Mouse (Mus musculus) granulocyte monocyte progenitor cell, adult 5-6 weeks (primary cell): ENCODE results near the gene Rpl4. TPM values are rescaled to one million over a fixed set of nuclear protein-coding genes. Genes with fewer than 3 reads are reported as not detected.

Source experiments
- total RNA-seq, 2 experiments: library from RNA; stranded (forward) in 1 of 2; stranded (reverse) in 1 of 2; fragments of 200-712, 200-1000 nt in 1 of 2; fragments of >200 nt in 1 of 2; fragmentation: Nextera tagmentation in 1 of 2; gene quantifications; 2 replicates each; pipeline ENCODE4 v1.2.3; 2014 to 2017

The Rpl4 gene
- total RNA-seq, 2 experiments from 2014 or later: 3,177 to 3,220 TPM

Other genes starting within 250 kb of the Rpl4 start
- 0.56 and 1.4 TPM in 2 replicates for gene Smad6, start 151.3 kb upstream of the Rpl4 start, total RNA-seq (2014; fragmentation: Nextera tagmentation)
- gene Smad6, start 151.3 kb upstream of the Rpl4 start, total RNA-seq (2017): 1.3 and 1.7 TPM in 2 replicates
- gene Lctl, start 56.2 kb upstream of the Rpl4 start, total RNA-seq (2014; fragmentation: Nextera tagmentation): not detected in 2 replicates
- gene Lctl, start 56.2 kb upstream of the Rpl4 start, total RNA-seq (2017): 0.15 and 0.39 TPM in 2 replicates
- gene Zwilch, start 271 bp upstream of the Rpl4 start, total RNA-seq (2014; fragmentation: Nextera tagmentation): 61.4 and 63.4 TPM in 2 replicates
- 98.1 and 118 TPM in 2 replicates for gene Zwilch, start 271 bp upstream of the Rpl4 start, total RNA-seq (2017)
- 27.6 and 29.8 TPM in 2 replicates for gene Snapc5, start 5.9 kb downstream of the Rpl4 start, total RNA-seq (2014; fragmentation: Nextera tagmentation)
- 43.3 and 52.1 TPM in 2 replicates for gene Snapc5, start 5.9 kb downstream of the Rpl4 start, total RNA-seq (2017)
- 1.6 TPM in 1 of 2 replicates, not detected in the other for gene Uchl4, start 61.8 kb downstream of the Rpl4 start, total RNA-seq (2014; fragmentation: Nextera tagmentation)
- gene Uchl4, start 61.8 kb downstream of the Rpl4 start, total RNA-seq (2017): 0.67 and 1.3 TPM in 2 replicates
- gene Map2k1, start 80.3 kb downstream of the Rpl4 start, total RNA-seq (2014; fragmentation: Nextera tagmentation): 24.8 and 45.6 TPM in 2 replicates
- 55.0 and 56.5 TPM in 2 replicates for gene Map2k1, start 80.3 kb downstream of the Rpl4 start, total RNA-seq (2017)
- 233 and 243 TPM in 2 replicates for gene Tipin, start 108.2 kb downstream of the Rpl4 start, total RNA-seq (2014; fragmentation: Nextera tagmentation)
- gene Tipin, start 108.2 kb downstream of the Rpl4 start, total RNA-seq (2017): 318 and 327 TPM in 2 replicates
- gene Dis3l, start 167.9 kb downstream of the Rpl4 start, total RNA-seq (2014; fragmentation: Nextera tagmentation): 13.6 and 16.7 TPM in 2 replicates
- 17.3 and 18.1 TPM in 2 replicates for gene Dis3l, start 167.9 kb downstream of the Rpl4 start, total RNA-seq (2017)
- gene Megf11, start 212.3 kb downstream of the Rpl4 start, total RNA-seq (2014; fragmentation: Nextera tagmentation): not detected in 2 replicates
- under 0.01 TPM in 1 of 2 replicates, not detected in the other for gene Megf11, start 212.3 kb downstream of the Rpl4 start, total RNA-seq (2017)